9 mouse cellular contexts compared by ENCODE assay signal in genomic region chr16:94624871-94625270, GRCm38 (mm10). TPM values are rescaled to one million over a fixed set of nuclear protein-coding genes. Genes with fewer than 3 reads are reported as not detected.
A peak's percentile ranks its signal among the peaks of the same experiment; 100 is the strongest.
DNase-seq lines count a peak whose midpoint lies in the region; ATAC-seq and TF ChIP-seq lines count a peak whose summit lies in the region.
"Had no signal": no experiment of that assay in that cellular context is flagged by ENCODE, and none has a peak within 500 bp of the region (broad histone marks: within the 10 kb centered on the region; RNA-seq: fewer than 3 reads in every experiment).

No protein-coding gene starts in this region.

- ATAC-seq in kidney, embryonic 16.5 days (ENCODE audit: low FRiP score, low TSS enrichment) = peak; percentile 41; the same call in 1 of the 2 replicates
- peak; percentile 62; the same call in 1 of the 2 replicates for ATAC-seq in hindbrain, postnatal 0 days
- ATAC-seq in inflammation-experienced regulatory T-cells, adult 6 months = no peak
- no peak for ATAC-seq in liver, embryonic 12.5 days

- H3K9me3 ChIP-seq in kidney, embryonic 16.5 days (ENCODE audit: low read length) = no peaks in the 10 kb centered on the region
- H3K9me3 ChIP-seq in hindbrain, postnatal 0 days (ENCODE audit: low read length) = no peaks in the 10 kb centered on the region
- no peaks in the 10 kb centered on the region for H3K9me3 ChIP-seq in liver, embryonic 12.5 days (replicated peaks)

- 0 out of 2 replicates have a peak, but pooled peaks cover 4% of the 10 kb centered on the region for H3K36me3 ChIP-seq in kidney, embryonic 16.5 days (ENCODE audit: insufficient read depth, low read length)
- H3K36me3 ChIP-seq in hindbrain, postnatal 0 days (ENCODE audit: insufficient read depth, low read length) = no peaks in the 10 kb centered on the region; the same call in 1 of the 2 replicates
- H3K36me3 ChIP-seq in liver, embryonic 12.5 days = peaks cover 24% of the 10 kb centered on the region

- TF ChIP-seq CTCF in hindbrain, postnatal 0 days (IDR thresholded peaks at IDR 0.05; ENCODE audit: low read depth) = no peak

- DNase-seq in kidney, postnatal 25 days = no peak
- DNase-seq in adrenal gland, postnatal 10 days = peak; percentile 60
- peak; percentile 77 for DNase-seq in cerebellum, adult 11-12 months
- DNase-seq in hindbrain, postnatal 0 days (ENCODE audit: low spot score) = peak; percentile 65
- DNase-seq in embryo, embryonic 9.5 days (ENCODE audit: extremely low spot score) = no peak
- DNase-seq: layer of hippocampus, postnatal 36 days had no signal

- H3K4me2 ChIP-seq in kidney, embryonic 16.5 days (replicated peaks; ENCODE audit: low read depth, low read length) = no peak overlapping the region
- H3K4me2 ChIP-seq in hindbrain, postnatal 0 days (ENCODE audit: low read depth, low read length) = no peak overlapping the region
- no peak overlapping the region for H3K4me2 ChIP-seq in liver, embryonic 12.5 days

- no peak overlapping the region for H3K4me3 ChIP-seq in kidney, embryonic 16.5 days (ENCODE audit: low read length)
- H3K4me3 ChIP-seq in hindbrain, postnatal 0 days (ENCODE audit: low read length) = no peak overlapping the region
- no peak overlapping the region for H3K4me3 ChIP-seq in liver, embryonic 12.5 days

- peaks cover 30% of the 10 kb centered on the region for H3K4me1 ChIP-seq in kidney, embryonic 16.5 days (ENCODE audit: insufficient read depth, low read length)
- no peaks in the 10 kb centered on the region; the same call in none of the 2 replicates for H3K4me1 ChIP-seq in hindbrain, postnatal 0 days (ENCODE audit: insufficient read depth, low read length)
- H3K4me1 ChIP-seq in liver, embryonic 12.5 days = peaks cover 51% of the 10 kb centered on the region

- H3K9ac ChIP-seq in kidney, embryonic 16.5 days (replicated peaks; ENCODE audit: low read length) = no peak overlapping the region
- H3K9ac ChIP-seq in hindbrain, postnatal 0 days (replicated peaks; ENCODE audit: low read length) = no peak overlapping the region
- H3K9ac ChIP-seq in liver, embryonic 12.5 days = no peak overlapping the region

- H3K27ac ChIP-seq in kidney, embryonic 16.5 days (ENCODE audit: low read length) = no peak overlapping the region
- no peak overlapping the region for H3K27ac ChIP-seq in hindbrain, postnatal 0 days
- H3K27ac ChIP-seq in liver, embryonic 12.5 days = no peak overlapping the region

- no peaks in the 10 kb centered on the region for H3K27me3 ChIP-seq in kidney, embryonic 16.5 days (ENCODE audit: insufficient read depth, low read length)
- no peaks in the 10 kb centered on the region for H3K27me3 ChIP-seq in hindbrain, postnatal 0 days (ENCODE audit: insufficient read depth, low read length)
- no peaks in the 10 kb centered on the region for H3K27me3 ChIP-seq in liver, embryonic 12.5 days (replicated peaks)

- 68% methylated on average over 4 of the region's 4 CpGs for WGBS in kidney, embryonic 16.5 days
- WGBS in hindbrain, postnatal 0 days = 47% methylated on average over 4 of the region's 4 CpGs
- 64% methylated on average over 4 of the region's 4 CpGs for WGBS in liver, embryonic 12.5 days (ENCODE audit: insufficient replicate concordance)

RNA-seq across cellular contexts. Expression of gene Dyrk1a, which starts 55.1 kb away (rescaled TPM):
- polyA plus RNA-seq in kidney, embryonic 16.5 days (2015; fragmentation: Nextera tagmentation; extraction: Ambion mirVana) = 8.3 and 10.3 TPM in 2 replicates
- total RNA-seq in adrenal gland, postnatal 10 days (2021) = 10 to 100 TPM; 59.7 to 62.7 TPM
- total RNA-seq in hindbrain, postnatal 0 days (2014; rRNA removed) = 81.9 and 91.5 TPM in 2 replicates
- polyA plus RNA-seq in hindbrain, postnatal 0 days (2015; fragmentation: Nextera tagmentation; extraction: Ambion mirVana) = 12.5 and 13.0 TPM in 2 replicates
- polyA plus RNA-seq in inflammation-experienced regulatory T-cells, adult 6 months (2017; shearing (Covaris generic)) = 10 to 100 TPM; 22.3 to 29.7 (median 25.2) TPM
- polyA plus RNA-seq in liver, embryonic 12.5 days (2016; fragmentation: Nextera tagmentation; extraction: Ambion mirVana) = 4.8 and 4.9 TPM in 2 replicates

Comparison
In these comparisons a context has a peak if more than half of its experiments do, and no peak if none do; other contexts are left out.
1. ATAC-seq: peak in kidney, embryonic 16.5 days (single experiment) and hindbrain, postnatal 0 days (single experiment); none in inflammation-experienced regulatory T-cells, adult 6 months (single experiment) and liver, embryonic 12.5 days (single experiment).
2. DNase-seq: peak in adrenal gland, postnatal 10 days (single experiment), cerebellum, adult 11-12 months (single experiment) and hindbrain, postnatal 0 days (single experiment); none in kidney, postnatal 25 days (0 of 2) and embryo, embryonic 9.5 days (single experiment).